Mouse (Mus musculus) cerebellum, postnatal 10 days (tissue): ENCODE measurements at regions not wholly inside any gene's neighbourhood (a gene's known extent, or its start where the extent isn't known, plus 50 kb on each side); places are given as distances from the start of the nearest gene placed in this dataset.
A peak's percentile ranks its signal among the peaks of the same experiment; 100 is the strongest.
"Not testable (repeated sequence)": the region's sequence is repeated elsewhere in the genome, so short reads cannot be mapped to it uniquely, and the experiment has no call there.

ENCODE experiments used
- DNase-seq, 2 experiments: peaks; one replicate each; pipeline ENCODE4 v3.0.0; 2021; ENCODE audit warnings: mixed read lengths in 2 of 2

GRCm38 (mm10) chr8:8973334-8973733 is 283.0 kb upstream of the Arglu1 start:
- DNase-seq = no peak

- DNase-seq = no peak
Observed at GRCm38 (mm10) chr8:8970776-8971175, 280.5 kb upstream of the Arglu1 start.

- no peak for DNase-seq
Observed at GRCm38 (mm10) chr8:8970346-8970745, 280.0 kb upstream of the Arglu1 start.

- DNase-seq = peak; percentile 47
Observed at GRCm38 (mm10) chr8:8969112-8969950, 279.0 kb upstream of the Arglu1 start.

GRCm38 (mm10) chr8:8966658-8967048 is 276.3 kb upstream of the Arglu1 start:
- no peak for DNase-seq

GRCm38 (mm10) chr8:8965983-8966657 is 275.8 kb upstream of the Arglu1 start:
- DNase-seq = no peak

GRCm38 (mm10) chr8:8960221-8960620 is 269.9 kb upstream of the Arglu1 start:
- no peak for DNase-seq

GRCm38 (mm10) chr8:8959787-8960093 is 269.4 kb upstream of the Arglu1 start:
- no peak for DNase-seq

GRCm38 (mm10) chr8:8959021-8959786 is 268.9 kb upstream of the Arglu1 start:
- peak; percentile 58 to 67 for DNase-seq

GRCm38 (mm10) chr8:8958140-8958539 is 267.8 kb upstream of the Arglu1 start:
- not testable (repeated sequence) for DNase-seq

- no peak for DNase-seq
Observed at GRCm38 (mm10) chr8:8952212-8952611, 261.9 kb upstream of the Arglu1 start.

- DNase-seq = no peak
Observed at GRCm38 (mm10) chr8:8951186-8951585, 260.9 kb upstream of the Arglu1 start.

GRCm38 (mm10) chr8:8947516-8948161 is 257.3 kb upstream of the Arglu1 start:
- peak in 1 of 2 experiments; percentile 25 for DNase-seq

- DNase-seq = no peak
Observed at GRCm38 (mm10) chr8:8942991-8943390, 252.7 kb upstream of the Arglu1 start.

- no peak for DNase-seq
Observed at GRCm38 (mm10) chr8:8940899-8941298, 250.6 kb upstream of the Arglu1 start.

- DNase-seq = no peak
Observed at GRCm38 (mm10) chr8:8938536-8938935, 248.2 kb upstream of the Arglu1 start.

- DNase-seq = no peak
Observed at GRCm38 (mm10) chr8:8932466-8932865, 242.1 kb upstream of the Arglu1 start.

GRCm38 (mm10) chr8:8931746-8932145 is 241.4 kb upstream of the Arglu1 start:
- DNase-seq = peak; percentile 69 to 77

- peak in 1 of 2 experiments; percentile 16 for DNase-seq
Observed at GRCm38 (mm10) chr8:8928074-8928862, 237.9 kb upstream of the Arglu1 start.

- no peak for DNase-seq
Observed at GRCm38 (mm10) chr8:8921446-8921845, 231.1 kb upstream of the Arglu1 start.

GRCm38 (mm10) chr8:8919582-8920503 is 229.5 kb upstream of the Arglu1 start:
- no peak for DNase-seq
